Mouse (Mus musculus): ENCODE measurements around the gene Tmem72. TPM values are rescaled to one million over a fixed set of nuclear protein-coding genes. Genes with fewer than 3 reads are reported as not detected.

Gene Tmem72
- polyA plus RNA-seq, 2 experiments from 2014 or later = 0.04 to 0.05 TPM

- no peak for ATAC-seq
These were observed 66.9 kb downstream of the Tmem72 start for GRCm38 (mm10) chr6:116649811-116650210.

- no peak for ATAC-seq
These were observed 69.0 kb downstream of the Tmem72 start for GRCm38 (mm10) chr6:116647763-116648162.

- ATAC-seq = no peak
These were observed 72.4 kb downstream of the Tmem72 start for GRCm38 (mm10) chr6:116644335-116644734.

- ATAC-seq = no peak
These were observed 72.8 kb downstream of the Tmem72 start for GRCm38 (mm10) chr6:116643881-116644280.

GRCm38 (mm10) chr6:116642942-116643341, 73.8 kb downstream of the Tmem72 start:
- no peak for ATAC-seq

- no peak for ATAC-seq
These were observed 77.0 kb downstream of the Tmem72 start for GRCm38 (mm10) chr6:116639663-116640062.

- no peak for ATAC-seq
These were observed 77.8 kb downstream of the Tmem72 start for GRCm38 (mm10) chr6:116638871-116639270.

GRCm38 (mm10) chr6:116637496-116637895, 79.2 kb downstream of the Tmem72 start:
- ATAC-seq = no peak

- no peak for ATAC-seq
These were observed 80.0 kb downstream of the Tmem72 start for GRCm38 (mm10) chr6:116636581-116637235.

GRCm38 (mm10) chr6:116635251-116636180, 81.2 kb downstream of the Tmem72 start:
- no peak for ATAC-seq

- no peak for ATAC-seq
These were observed 82.7 kb downstream of the Tmem72 start for GRCm38 (mm10) chr6:116633741-116634695.

- peak; percentile 42 for ATAC-seq
These were observed 84.6 kb downstream of the Tmem72 start for GRCm38 (mm10) chr6:116632129-116632528.

- ATAC-seq = no peak
These were observed 86.9 kb downstream of the Tmem72 start for GRCm38 (mm10) chr6:116629766-116630165.

Other genes starting within 250 kb of the Tmem72 start
- gene Olfr211, start 227.8 kb downstream of the Tmem72 start, polyA plus RNA-seq (2017; shearing (Covaris generic)) = not detected
- gene Olfr212, start 210.4 kb downstream of the Tmem72 start, polyA plus RNA-seq (2017; shearing (Covaris generic)) = not detected
- not detected for gene Olfr213, start 178.5 kb downstream of the Tmem72 start, polyA plus RNA-seq (2017; shearing (Covaris generic))
- under 1 TPM in 1 of 2 experiments, not detected in 1; 0.77 TPM for gene Gm5580, start 165.8 kb downstream of the Tmem72 start, polyA plus RNA-seq (2017; shearing (Covaris generic))
- not detected for gene Olfr214, start 162.7 kb downstream of the Tmem72 start, polyA plus RNA-seq (2017; shearing (Covaris generic))
- not detected for gene Olfr215, start 132.7 kb downstream of the Tmem72 start, polyA plus RNA-seq (2017; shearing (Covaris generic))
- gene Zfp422, start 87.9 kb downstream of the Tmem72 start, polyA plus RNA-seq (2017; shearing (Covaris generic)) = 10 to 100 TPM; 24.6 to 27.0 TPM
- not detected for gene Depp1, start 66.3 kb downstream of the Tmem72 start, polyA plus RNA-seq (2017; shearing (Covaris generic))
- gene Rassf4, start 43.0 kb downstream of the Tmem72 start, polyA plus RNA-seq (2017; shearing (Covaris generic)) = 1 to 10 TPM; 3.2 to 5.1 TPM

Measured in CD4-positive, CD25-positive, alpha-beta regulatory T cell, adult 4 months (primary cell).